Mouse (Mus musculus) G1E (cell line): ENCODE data around the gene Gpr55. TPM values are rescaled to one million over a fixed set of nuclear protein-coding genes. Genes with fewer than 3 reads are reported as not detected.

ENCODE experiments used
- ATAC-seq: 2 replicates; pipeline ENCODE4 v1.8.0; 2016; ENCODE audit warnings: mild to moderate bottlenecking; ENCODE audit not compliant: insufficient number of reproducible peaks, poor library complexity, low FRiP score, severe bottlenecking; ENCODE audit errors: extremely low read depth
- DNase-seq: peaks from one replicate; pipeline ENCODE4 v3.0.0; 2012; ENCODE audit warnings: low spot score
- H3K27me3 ChIP-seq: 2 replicates; pipeline ENCODE4 v1.6.1; 2012; ENCODE audit warnings: mild to moderate bottlenecking, low read length, inconsistent platforms; ENCODE audit not compliant: insufficient read depth
- H3K36me3 ChIP-seq: replicated peaks from 2 replicates; pipeline ENCODE3; 2012; ENCODE audit warnings: mild to moderate bottlenecking, inconsistent platforms
- H3K4me1 ChIP-seq: 2 replicates; pipeline ENCODE4 v1.6.1; 2012; ENCODE audit warnings: low read depth, low read length, inconsistent platforms, mixed read lengths; ENCODE audit not compliant: insufficient read depth
- H3K4me3 ChIP-seq: 2 replicates; pipeline ENCODE4 v1.5.1; 2012; ENCODE audit warnings: low read depth, mild to moderate bottlenecking, inconsistent platforms, low read length, moderate library complexity, mixed read lengths
- H3K9me3 ChIP-seq: replicated peaks from 2 replicates; pipeline ENCODE4 v1.6.1; 2012; ENCODE audit warnings: inconsistent platforms
- CTCF ChIP-seq: IDR thresholded peaks from 2 replicates; pipeline ENCODE4 v1.5.1; 2012; ENCODE audit warnings: low read depth, low read length, inconsistent platforms, mixed read lengths
- GATA1 ChIP-seq: IDR thresholded peaks from 2 replicates; pipeline ENCODE4 v1.6.1; 2012; ENCODE audit warnings: borderline replicate concordance, low read length, inconsistent platforms, mixed read lengths
- GATA2 ChIP-seq: IDR thresholded peaks from 2 replicates; pipeline ENCODE4 v1.6.1; 2012; ENCODE audit warnings: low read depth, low read length, inconsistent platforms, borderline replicate concordance
- POLR2AphosphoS5 ChIP-seq: IDR thresholded peaks from 2 replicates; pipeline ENCODE4 v1.6.1; 2012; ENCODE audit warnings: low read depth, low read length, inconsistent platforms; ENCODE audit not compliant: insufficient replicate concordance
- TAL1 ChIP-seq: conservative IDR thresholded peaks from 2 replicates; pipeline ENCODE4 v1.6.1; 2012; ENCODE audit warnings: low read depth, low read length, inconsistent platforms, mixed read lengths
- polyA plus RNA-seq: library from polyadenylated mRNA; stranded (reverse); fragments of >175 nt; gene quantifications from 2 replicates; pipeline ENCODE4 v1.2.3, GENCODE M21; 2012
- total RNA-seq, 2 experiments: library from RNA; stranded (forward) in 1 of 2; stranded (reverse) in 1 of 2; fragments of 200-1000 nt in 1 of 2; fragments of >200 nt in 1 of 2; fragmentation: Nextera tagmentation in 1 of 2; gene quantifications; 2 replicates each; pipeline ENCODE4 v1.2.3; 2014 to 2017

Gpr55 gene
- total and polyA plus RNA-seq, 3 experiments = 0.30 to 0.93 (median 0.37) TPM

DNA sequence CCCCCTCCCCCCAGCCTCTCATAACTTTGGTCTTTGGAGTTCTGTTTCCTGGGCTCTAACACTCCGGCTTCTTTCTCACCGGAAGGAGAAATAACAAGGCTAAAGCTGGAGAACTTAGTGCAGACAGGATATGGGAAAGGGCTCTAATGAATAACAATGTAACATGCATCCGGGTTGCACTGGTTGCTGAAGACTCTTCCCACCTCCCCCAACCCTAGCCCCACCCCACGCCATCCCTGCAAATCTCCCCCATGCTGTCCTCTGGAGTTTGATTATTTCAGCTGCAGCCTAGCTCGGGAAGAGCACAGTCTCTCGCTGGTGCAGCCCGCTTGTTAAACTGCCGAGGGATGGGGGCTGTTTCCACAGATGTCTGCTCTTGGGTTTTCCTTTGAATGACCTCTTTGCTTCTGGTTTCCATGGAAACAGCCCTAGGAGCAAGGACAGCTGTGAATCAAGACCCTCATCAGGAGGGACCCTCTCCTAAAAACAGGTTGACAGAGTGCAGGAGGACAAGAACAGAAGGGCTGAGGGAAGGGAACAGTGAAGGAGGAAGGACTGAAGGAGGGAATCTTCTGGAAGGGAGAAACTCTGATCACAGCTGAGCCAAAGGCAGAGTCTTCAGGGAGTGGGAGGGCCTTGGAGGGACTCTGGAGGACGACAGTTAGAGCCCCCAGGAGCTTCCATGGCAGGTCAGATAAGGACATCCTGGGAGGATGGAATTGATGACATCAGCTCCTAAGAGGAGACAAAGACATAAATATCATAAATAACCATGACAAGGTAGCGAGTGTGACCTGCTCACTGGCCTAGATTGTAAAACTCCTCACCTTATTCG is 27.0 kb downstream of the Gpr55 start:
- H3K9me3 ChIP-seq = no peaks in the 10 kb centered on the region
- no peak overlapping the region for H3K4me3 ChIP-seq
- no peak for TF ChIP-seq GATA1
- TF ChIP-seq POLR2AphosphoS5 = no peak
- no peak for TF ChIP-seq GATA2
- no peak for TF ChIP-seq CTCF
- no peak for TF ChIP-seq TAL1
- H3K27me3 ChIP-seq = peaks cover 19% of the 10 kb centered on the region
- H3K36me3 ChIP-seq = no peaks in the 10 kb centered on the region
- no peak for ATAC-seq
- DNase-seq = no peak
- H3K4me1 ChIP-seq = no peaks in the 10 kb centered on the region

GRCm38 (mm10) chr1:85933226-85933625 is 27.6 kb downstream of the Gpr55 start:
- H3K4me1 ChIP-seq = no peaks in the 10 kb centered on the region
- no peak overlapping the region for H3K4me3 ChIP-seq
- ATAC-seq = no peak
- no peak for DNase-seq
- H3K36me3 ChIP-seq = no peaks in the 10 kb centered on the region
- TF ChIP-seq GATA2 = no peak
- no peak for TF ChIP-seq POLR2AphosphoS5
- no peak for TF ChIP-seq GATA1
- no peak for TF ChIP-seq CTCF
- TF ChIP-seq TAL1 = no peak
- no peaks in the 10 kb centered on the region for H3K9me3 ChIP-seq
- H3K27me3 ChIP-seq = peaks cover 19% of the 10 kb centered on the region

- no peak for TF ChIP-seq GATA1
- TF ChIP-seq POLR2AphosphoS5 = no peak
- no peak for TF ChIP-seq CTCF
- no peak for TF ChIP-seq GATA2
- TF ChIP-seq TAL1 = no peak
- H3K4me3 ChIP-seq = no peak overlapping the region
- no peaks in the 10 kb centered on the region for H3K9me3 ChIP-seq
- ATAC-seq = no peak
- no peaks in the 10 kb centered on the region for H3K36me3 ChIP-seq
- peaks cover 19% of the 10 kb centered on the region for H3K27me3 ChIP-seq
- DNase-seq = no peak
- no peaks in the 10 kb centered on the region for H3K4me1 ChIP-seq
Observed at GRCm38 (mm10) chr1:85931170-85931569, 29.6 kb downstream of the Gpr55 start.

DNA sequence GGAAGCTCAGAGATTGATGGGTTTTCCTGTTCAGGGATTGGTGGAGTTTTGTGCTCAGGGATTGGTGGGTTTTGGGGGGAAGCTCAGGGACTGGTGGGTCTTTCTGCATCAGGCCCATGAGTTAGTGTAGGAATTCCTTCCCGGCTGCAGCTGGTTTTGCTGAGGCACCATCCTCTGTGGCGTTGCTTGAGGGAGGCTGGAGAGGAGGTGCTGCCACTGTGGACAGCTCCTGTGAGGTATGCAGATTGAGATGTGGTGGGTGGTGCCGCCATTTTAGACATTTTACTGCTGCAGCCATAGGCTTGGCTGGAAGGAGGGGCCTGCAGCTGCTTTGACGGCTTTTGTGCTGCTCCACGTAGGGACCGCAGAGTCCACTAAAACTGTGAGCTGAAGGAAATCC is 31.4 kb downstream of the Gpr55 start:
- no peak for ATAC-seq
- no peak for DNase-seq

GRCm38 (mm10) chr1:85928688-85929065 is 32.1 kb downstream of the Gpr55 start:
- Histone ChIP-seq H3K4me3 (no peak overlapping the region), H3K27me3 (peaks cover 7% of the 10 kb centered on the region), H3K9me3 (no peaks in the 10 kb centered on the region), H3K36me3 (no peaks in the 10 kb centered on the region), H3K4me1 (no peaks in the 10 kb centered on the region)
- TF ChIP-seq CTCF (no peak), TAL1 (no peak), GATA1 (no peak), POLR2AphosphoS5 (no peak), GATA2 (no peak)
- no peak for DNase-seq
- ATAC-seq = no peak

More for the DNA sequence above, 31.4 kb downstream of the Gpr55 start:
- Histone ChIP-seq H3K4me1 (no peaks in the 10 kb centered on the region), H3K4me3 (no peak overlapping the region), H3K36me3 (no peaks in the 10 kb centered on the region), H3K9me3 (no peaks in the 10 kb centered on the region), H3K27me3 (peaks cover 14% of the 10 kb centered on the region)
- TF ChIP-seq TAL1 = no peak
- TF ChIP-seq POLR2AphosphoS5 = no peak
- TF ChIP-seq GATA1 = no peak
- TF ChIP-seq GATA2 = no peak
- no peak for TF ChIP-seq CTCF

GRCm38 (mm10) chr1:85928057-85928687 is 32.6 kb downstream of the Gpr55 start, which contains the start of gene 4933407L21Rik:
Gene 4933407L21Rik (plus strand): TSS chr1:85928483.
- Histone ChIP-seq H3K4me3 (no peak within 1 kb of the TSS), H3K4me1 (no peaks in the 10 kb centered on the region), H3K9me3 (no peaks in the 10 kb centered on the region), H3K27me3 (peaks cover 6% of the 10 kb centered on the region), H3K36me3 (no peaks in the 10 kb centered on the region)
- TF ChIP-seq POLR2AphosphoS5 = no peak
- TF ChIP-seq GATA2 = no peak
- TF ChIP-seq GATA1 = no peak
- TF ChIP-seq CTCF = no peak
- TF ChIP-seq TAL1 = no peak
- DNase-seq (no peak), ATAC-seq (no peak)

DNA sequence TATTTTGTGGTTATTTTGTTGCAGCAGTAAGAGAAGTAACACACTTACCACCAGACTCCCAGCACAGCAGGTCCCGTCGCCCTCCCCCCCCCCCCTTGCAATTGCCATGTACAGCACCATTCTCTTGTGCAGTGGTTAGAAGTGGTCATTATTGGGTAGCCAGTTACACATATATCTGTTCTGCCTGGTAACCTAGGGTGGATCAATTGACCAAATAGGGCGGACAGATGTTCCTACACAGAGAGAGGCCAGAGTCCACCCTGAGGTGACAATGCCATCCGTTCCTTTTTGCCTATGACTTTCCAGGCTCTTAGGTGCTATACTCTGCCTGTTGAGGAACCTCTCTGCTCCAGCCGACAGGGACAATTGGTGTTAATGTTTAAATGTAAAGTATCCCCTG is 35.6 kb downstream of the Gpr55 start:
- no peak for DNase-seq
- peaks cover 2% of the 10 kb centered on the region for H3K27me3 ChIP-seq
- TF ChIP-seq GATA2 (no peak), GATA1 (no peak), CTCF (no peak), TAL1 (no peak), POLR2AphosphoS5 (no peak)
- no peak for ATAC-seq
- H3K4me3 ChIP-seq = no peak overlapping the region
- no peaks in the 10 kb centered on the region for H3K36me3 ChIP-seq
- H3K9me3 ChIP-seq = no peaks in the 10 kb centered on the region
- no peaks in the 10 kb centered on the region for H3K4me1 ChIP-seq
